Mouse (Mus musculus) heart, postnatal 10 days (tissue): Measurements from ENCODE around the gene Bcas1. TPM values are rescaled to one million over a fixed set of nuclear protein-coding genes. Genes with fewer than 3 reads are reported as not detected.
"Not testable (repeated sequence)": the region's sequence is repeated elsewhere in the genome, so short reads cannot be mapped to it uniquely, and the experiment has no call there.

Experiments used
- DNase-seq, 2 experiments: peaks; one replicate each; pipeline ENCODE4 v3.0.0; 2021
- intact Hi-C: fragments of 180-260 bp; cut with DNase I; formaldehyde crosslinking; loops from one replicate; pipeline ENCODE4 v1.15.1; 2025
- total RNA-seq, 2 experiments: library from RNA; stranded (reverse); gene quantifications; 2 replicates each; pipeline ENCODE4 v1.2.3; 2021

Bcas1 gene
- under 1 TPM; 0.48 to 0.69 TPM for total RNA-seq

DNA sequence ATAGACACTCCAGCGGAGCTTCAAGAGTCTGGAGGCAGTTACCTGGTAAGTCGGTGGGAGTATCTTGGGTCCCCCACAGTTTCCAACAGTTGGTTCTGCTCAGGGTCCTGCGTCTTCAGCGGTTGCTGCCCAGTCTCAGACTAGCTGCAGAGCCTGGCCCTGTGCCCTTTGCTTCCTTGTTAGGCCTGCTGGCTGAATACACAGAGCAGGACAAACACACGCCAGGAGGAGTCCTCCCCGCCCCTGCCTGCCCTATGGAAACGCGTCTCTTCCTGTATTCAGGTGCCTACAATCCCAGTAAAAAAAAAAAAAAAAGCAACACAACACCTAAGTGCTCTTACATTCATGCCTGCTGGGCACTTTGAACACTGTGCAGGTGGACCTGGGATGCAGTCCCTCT, at the start of gene Bcas1:
TSS of gene Bcas1 (minus strand) at position 142 of the 400 bp plus-strand sequence.
- no peak for DNase-seq
- intact Hi-C loops = no loop called here

DNA sequence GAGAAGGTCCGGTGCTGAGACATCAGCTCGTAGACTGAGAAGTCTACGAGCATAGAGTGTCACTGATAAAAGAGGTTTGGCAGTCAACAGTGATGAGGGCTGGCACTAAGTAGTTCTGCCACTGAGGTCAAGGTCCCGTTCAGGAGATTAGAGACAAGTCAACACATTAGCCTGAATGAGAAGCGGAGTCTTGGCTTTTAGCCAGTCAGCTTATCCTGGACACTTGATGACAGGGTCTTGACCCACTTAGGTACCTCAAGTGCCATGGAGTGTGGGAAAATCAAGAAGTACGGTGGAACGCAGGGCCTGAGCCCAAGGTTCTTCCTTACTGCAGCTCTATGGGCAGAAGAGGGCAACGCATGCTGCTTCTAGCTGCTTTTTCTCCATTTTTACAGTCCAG, 49.0 kb upstream of the Bcas1 start:
- intact Hi-C loops = no loop called here
- peak in 1 of 2 experiments; percentile 7 for DNase-seq

DNA sequence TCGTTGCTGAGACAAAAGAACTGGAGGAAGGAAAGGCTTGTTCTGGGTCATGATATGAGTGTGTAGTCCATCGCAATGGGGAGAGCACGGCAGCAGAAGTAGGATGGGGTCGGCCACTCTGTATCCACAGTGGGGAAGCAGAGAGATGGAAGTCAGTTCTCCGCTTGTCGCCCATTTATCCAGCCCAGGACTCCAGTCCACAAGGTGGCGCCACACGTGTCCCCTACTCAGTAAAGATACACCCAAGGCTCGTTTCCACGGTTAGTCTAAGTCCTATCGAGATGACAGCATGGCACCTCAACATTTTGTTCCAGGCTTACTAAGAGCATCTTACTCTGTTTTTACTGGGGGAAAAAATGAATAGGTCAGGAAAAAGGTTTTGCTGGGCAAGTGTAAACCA, 48.6 kb upstream of the Bcas1 start:
- peak in 1 of 2 experiments; percentile 36 for DNase-seq
- intact Hi-C loops = no loop called here

DNA sequence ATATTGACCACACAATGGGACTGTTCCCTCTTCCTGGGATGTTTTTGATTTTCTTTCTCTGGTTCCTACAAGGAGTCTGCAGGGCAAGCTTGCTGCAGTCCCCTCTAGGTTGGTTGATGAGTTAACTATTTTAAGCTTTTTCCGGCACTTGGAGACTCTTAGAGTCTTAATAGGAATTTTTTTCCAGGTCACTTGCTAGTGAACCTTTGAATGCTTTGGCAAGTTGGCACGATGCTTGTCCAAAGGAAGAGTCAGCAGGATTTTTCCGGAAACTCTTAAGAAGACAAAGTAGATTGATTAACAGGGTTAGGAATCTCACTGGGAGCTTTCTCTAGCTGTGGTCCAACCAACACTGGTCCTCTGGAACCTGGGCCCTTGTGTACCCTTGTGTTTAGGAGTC, 47.5 kb upstream of the Bcas1 start:
- intact Hi-C loops = no loop called here
- DNase-seq = no peak

DNA sequence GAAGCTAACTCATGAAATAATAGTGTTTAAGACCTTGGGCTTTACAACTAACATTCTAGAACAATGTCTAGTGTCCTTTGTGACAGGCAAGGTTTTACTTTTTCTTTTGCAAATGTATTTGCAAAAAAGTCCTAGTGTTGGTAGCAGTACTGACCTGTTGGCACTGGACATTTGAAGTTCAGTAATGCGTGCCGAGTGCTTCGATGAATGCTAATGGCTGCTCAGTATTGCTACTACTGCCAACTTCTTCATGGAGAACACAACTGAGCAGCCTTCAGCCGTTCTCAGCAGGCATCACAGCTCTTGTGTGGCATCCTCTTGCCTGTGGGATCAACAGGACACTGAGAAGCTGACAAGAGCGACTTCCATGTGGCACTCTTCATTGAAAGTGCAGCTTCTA, 46.5 kb upstream of the Bcas1 start:
- intact Hi-C loops = no loop called here
- no peak for DNase-seq

DNA sequence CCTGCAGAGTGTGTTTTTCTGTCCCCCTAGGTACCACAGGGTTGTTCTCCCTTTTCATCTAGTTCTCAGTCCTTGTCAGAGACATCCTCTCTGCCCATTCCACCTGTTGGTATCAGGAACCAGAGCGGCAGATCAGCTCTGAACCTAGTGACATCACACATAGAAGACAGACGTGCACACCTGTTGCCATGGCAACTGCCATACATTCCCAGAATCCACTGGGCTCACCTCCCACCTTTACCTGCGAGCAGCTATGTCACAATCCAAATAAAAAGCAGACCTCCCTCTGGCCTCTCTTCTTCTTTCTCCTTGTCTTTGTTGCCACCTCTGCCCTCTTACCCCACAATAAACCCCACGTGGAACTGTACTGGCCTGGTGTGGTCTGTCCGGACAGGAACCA, 42.9 kb upstream of the Bcas1 start:
- intact Hi-C loops = no loop called here
- no peak for DNase-seq

DNA sequence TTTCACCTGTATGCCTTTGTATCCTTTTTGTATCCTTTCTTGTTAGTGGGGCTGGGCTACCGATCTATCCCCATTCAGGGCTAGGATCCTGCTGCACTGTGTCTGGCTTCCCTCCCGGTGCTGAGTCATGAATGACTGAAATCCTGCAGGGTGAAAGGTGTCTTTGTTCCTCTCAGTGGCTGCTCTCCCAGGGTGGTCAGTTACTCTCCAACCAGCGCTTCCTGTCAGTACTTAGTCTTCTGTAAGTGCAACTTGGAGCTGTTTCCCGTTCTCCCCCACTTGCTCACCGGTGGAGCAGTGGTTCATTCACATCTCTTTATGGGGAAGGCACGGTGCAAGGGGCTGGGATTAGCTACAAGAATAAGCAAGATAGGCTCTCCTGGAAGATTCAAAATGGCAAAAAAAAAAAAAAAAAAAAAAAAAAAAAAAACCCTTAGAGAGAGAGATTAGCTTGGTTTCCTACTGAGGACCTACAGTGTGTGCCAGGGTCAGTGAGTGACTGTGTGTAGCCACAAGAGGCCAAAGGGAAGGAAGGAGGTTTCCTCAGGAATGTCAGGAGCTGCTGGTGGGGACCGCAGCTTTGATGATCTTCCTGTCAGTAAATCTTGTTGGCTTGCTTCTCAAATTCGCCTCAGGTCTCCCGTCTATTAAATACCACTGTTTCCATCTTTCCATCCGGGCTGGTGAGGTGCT, 42.1 kb upstream of the Bcas1 start:
- DNase-seq = peak; percentile 29 to 41
- intact Hi-C loops = no loop called here

DNA sequence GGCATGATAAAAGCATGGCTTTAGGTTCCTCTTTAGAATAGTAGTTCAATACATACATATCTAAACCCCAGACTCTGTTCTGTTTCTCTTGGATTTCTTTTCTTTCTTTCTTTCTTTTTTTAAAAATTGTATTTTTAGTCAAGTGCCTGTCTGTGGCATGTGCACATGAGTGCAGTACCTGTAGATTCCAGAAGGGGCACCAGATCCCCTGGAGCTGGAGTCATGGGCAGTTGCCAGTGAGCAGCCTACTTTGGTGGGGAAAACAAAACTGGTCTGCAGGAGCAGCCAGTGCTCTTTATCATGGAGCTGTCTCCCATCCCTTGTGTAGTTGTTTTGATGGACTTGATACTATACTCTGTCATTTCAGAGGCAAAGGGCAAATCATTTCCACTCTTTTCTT, 40.4 kb upstream of the Bcas1 start:
- DNase-seq = peak in 1 of 2 experiments; percentile 21

DNA sequence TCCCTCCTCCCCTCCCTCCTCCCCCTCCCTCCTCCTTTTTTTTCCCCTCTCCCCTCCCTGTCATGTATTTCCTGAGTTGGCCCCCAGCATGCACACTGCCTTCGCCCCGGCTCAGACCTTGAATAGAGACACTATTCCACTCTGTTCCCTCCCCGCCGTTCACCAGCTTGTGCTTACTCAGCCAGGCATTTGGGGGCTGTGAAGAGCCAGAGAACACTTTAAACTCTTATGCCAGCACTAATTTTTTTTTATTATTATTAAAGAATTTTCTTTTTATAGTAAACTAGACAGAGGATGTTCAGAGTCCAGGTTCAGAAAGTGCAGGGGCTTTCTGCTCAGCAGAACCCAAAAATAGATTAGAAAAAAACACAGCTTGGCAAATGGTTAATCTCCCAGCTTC, 37.2 kb upstream of the Bcas1 start:
- intact Hi-C loops = no loop called here
- DNase-seq = no peak

More for the DNA sequence above, 40.4 kb upstream of the Bcas1 start:
- intact Hi-C loops = no loop called here

DNA sequence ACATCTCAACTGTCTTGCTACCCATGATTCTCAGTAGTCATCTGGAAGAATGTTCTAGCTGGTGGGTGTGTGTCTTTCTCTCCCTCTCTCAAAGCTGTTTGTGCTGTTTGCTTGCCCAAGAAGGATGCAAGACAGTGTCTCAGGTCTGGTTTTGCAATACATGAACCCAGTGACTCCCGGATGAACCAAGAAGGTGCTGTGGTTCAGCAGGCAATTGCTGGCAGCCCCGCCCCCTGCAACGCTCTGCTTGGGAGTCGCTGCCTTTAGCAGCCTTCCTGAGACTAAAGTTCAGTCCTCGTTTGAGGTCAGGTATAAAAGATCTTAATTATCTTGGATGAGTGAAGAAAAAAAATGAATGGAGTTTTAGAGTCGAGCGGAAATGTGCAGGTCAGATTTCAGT, 34.0 kb upstream of the Bcas1 start:
- intact Hi-C loops = no loop called here
- no peak for DNase-seq

DNA sequence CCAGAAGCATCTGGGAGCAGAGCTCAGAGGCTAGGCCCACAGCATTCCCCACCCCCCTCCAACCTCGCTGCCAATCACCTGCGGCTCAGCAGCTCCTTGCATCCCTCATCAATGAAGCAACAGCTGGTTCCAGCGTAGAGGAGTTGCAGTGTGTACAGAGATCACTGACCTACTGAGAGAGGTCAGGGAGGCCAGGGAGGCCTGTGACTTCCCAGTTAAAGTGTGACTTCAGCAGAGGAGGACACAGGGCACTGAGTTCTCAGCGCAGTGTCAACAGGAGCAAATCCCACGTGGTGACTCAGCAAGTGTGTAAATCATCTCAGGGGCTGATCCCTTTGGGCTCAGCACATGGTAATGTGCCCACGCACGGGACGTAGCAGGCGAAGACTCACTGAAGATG, 32.2 kb upstream of the Bcas1 start:
- intact Hi-C loops = loop anchor here (10.0 kb wide), 1 partner anchor 415 kb away; no protein-coding TSS in a partner anchor
- no peak for DNase-seq

DNA sequence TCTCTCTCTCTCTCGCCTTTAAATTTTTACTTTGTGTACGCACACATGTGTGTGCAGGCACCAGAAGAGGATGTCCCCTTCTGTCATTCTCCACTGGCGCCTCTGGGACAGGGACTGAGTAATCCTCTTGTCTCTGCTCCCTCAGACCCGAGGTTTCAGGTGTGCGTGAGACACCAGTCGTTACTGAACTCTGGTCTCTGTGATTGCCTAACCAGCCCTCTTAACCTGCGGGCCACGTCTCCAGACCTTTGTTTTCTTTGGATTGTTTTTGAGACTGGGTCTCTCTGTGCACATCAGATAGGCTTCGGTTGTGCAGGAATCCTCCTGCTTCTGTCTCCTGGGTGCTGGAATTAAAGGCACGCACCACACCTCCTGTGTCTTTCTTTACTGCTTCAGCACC, 31.5 kb upstream of the Bcas1 start:
- DNase-seq = no peak
- intact Hi-C loops = loop anchor here (10.0 kb wide), 1 partner anchor 416 kb away; no protein-coding TSS in a partner anchor

DNA sequence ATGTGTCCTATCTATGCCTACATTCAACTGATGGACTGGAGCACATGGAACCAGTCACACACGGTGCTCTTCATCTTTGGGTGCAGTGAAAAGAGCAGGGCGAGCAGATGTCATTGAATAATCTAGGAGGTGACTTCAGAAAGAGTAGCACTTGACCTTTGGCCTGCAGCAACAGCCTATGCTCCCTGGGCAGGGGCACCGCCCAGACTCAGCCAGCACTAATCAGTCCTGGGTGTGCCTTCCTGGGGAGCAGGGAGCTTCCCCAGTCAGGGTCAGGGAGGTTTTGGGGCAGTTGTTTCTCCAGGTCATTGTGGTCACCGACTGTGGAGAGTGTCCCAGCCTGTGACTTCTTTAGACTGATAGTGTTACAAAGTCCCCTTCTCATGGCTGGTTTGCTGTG, 26.2 kb upstream of the Bcas1 start:
- DNase-seq = not testable (repeated sequence)
- intact Hi-C loops = loop anchor here (10.0 kb wide), 1 partner anchor 421 kb away; no protein-coding TSS in a partner anchor

DNA sequence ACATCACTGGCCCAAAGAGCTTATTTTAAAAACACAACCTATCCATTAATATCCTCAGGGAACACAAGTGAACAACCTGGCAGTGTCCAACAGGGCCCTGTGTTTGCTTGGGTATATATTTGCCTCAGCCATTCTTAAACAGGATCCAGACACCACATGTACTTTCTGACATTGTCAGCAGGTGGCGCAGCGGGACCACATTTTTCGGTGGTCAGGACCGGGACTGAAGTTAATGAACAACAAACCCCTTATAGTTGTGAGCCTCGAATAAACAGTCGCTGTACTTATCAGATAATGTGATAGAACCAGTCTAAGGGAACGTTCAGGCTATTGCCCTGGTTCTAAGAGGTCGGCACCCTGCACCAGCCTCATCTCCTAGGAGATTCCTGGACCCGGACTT, 23.3 kb upstream of the Bcas1 start:
- peak; percentile 84 to 90 for DNase-seq
- intact Hi-C loops = loop anchor here (1.0 to 10.0 kb wide), 2 partner anchors 57 to 424 kb away; no protein-coding TSS in a partner anchor

DNA sequence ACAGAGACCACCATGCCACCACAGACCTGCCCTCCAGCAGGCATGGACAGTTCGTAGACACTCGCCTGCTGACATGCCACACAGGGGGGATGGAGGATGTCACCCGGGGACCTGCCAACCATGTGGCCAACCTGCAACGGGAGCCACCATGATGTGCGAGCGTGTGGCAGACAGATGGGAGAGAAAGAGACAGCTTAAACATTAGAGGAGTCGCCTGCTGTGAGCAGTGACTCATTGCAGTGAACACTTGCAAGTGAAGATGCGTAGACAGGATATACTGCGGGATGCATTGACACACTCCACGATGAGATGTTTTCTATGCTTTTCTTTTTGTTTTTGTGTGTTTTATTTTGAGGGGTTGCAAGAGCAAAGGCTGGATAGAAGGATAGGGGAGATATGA, 20.0 kb upstream of the Bcas1 start:
- DNase-seq = no peak

DNA sequence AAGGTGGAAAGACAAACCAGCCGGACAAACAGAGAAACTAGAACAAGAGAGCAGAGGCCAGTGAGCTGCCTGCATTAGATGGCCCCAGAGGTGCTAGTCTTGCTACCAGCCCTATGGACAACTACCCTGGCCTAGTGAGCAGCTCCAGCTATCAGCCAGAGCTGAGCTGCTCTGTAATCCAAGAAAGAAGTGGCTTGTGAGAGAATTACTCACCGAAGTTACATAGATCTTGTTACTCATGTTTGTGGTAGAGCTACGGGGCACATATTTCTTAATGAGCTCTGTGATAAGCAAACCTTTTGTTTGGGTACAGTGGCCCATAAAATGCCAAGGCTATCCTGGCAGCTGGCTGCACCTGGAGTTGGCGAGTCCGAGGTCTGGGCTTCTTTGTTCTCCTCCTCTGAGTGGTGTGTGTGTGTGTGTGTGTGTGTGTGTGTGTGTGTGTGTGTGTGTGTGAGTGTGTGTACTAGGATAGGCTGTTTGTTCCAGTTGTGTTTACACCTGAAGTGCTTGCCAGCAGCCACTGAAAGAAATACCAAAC, 19.3 kb upstream of the Bcas1 start:
- intact Hi-C loops = no loop called here

More for the DNA sequence above, 20.0 kb upstream of the Bcas1 start:
- intact Hi-C loops = no loop called here

DNA sequence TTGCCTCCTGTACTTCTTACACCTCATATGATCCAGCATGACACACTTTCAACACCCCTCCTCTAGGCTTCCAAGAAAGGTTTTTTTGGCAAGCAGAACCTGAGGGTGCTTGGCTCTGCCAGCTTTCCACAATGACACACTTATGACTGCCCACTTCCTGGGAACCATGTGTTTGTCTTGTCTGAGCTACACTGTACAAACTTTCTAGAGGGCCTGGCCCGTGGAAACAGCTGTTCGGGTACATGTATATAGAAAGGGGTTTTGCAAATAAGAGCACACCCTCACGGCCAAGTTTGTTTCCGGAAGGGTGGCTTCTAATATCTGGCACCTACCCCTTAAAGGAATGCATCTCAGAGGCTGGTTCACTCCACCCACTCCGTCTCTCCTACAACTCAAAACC, 18.2 kb upstream of the Bcas1 start:
- intact Hi-C loops = no loop called here
- DNase-seq = no peak

More for the DNA sequence above, 19.3 kb upstream of the Bcas1 start:
- DNase-seq = no peak

DNA sequence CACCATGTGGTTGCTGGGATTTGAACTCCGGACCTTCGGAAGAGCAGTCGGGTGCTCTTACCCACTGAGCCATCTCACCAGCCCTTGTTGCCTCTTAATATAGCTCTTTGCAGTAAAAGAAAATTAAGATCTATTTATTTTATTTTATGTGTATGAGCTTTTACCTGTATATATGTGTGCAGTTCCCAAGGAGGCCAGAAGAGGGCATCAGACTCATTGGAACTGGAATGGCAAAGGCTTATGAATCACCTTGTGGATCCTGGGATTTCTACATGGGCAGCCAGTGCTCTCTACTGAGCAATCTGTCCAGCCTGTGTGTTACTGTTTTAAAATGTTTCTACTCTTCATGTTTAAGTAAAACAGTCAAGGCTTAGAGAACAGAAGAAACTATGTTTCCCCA, 14.9 kb upstream of the Bcas1 start:
- DNase-seq = no peak
- intact Hi-C loops = no loop called here

DNA sequence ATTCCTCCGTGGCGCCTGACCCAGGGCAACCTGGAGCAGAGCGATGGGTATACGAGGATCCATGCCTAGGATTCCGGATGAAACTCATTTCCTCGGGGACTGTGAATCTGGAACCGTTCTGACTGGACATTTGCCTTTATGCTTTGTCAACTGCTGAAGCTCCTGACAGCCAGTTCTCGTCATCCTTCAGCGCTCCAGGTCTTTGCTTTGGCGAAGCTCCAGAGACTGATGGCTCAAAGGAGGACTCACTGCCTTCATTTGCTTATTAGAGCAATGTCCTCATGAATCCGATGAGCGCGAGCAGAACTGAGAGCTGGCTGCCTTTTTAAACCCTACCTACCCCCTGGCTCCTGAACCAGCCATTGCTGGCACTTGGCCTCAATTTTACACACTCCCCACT, 11.1 kb upstream of the Bcas1 start:
- intact Hi-C loops = no loop called here
- DNase-seq = no peak

DNA sequence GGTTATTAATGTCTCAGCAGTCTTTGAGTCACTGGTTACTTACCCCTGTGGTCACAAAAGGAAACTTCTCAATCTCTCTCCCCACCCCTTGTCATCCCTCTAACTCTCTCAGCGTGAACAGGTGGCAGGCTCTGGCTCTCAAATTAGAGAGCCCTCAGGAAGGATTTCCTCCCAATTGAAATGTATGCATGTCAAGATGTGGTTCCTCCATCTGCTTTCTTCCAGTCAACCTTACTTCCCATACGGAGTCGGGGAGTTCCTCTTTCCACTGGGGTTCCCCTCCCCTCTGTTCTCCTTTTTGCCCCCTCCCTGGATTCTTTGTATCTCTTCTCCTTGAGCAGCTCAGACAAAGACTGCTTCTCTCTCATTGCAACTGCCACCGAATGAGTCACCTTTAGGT, 8.6 kb upstream of the Bcas1 start:
- DNase-seq = no peak
- intact Hi-C loops = no loop called here

DNA sequence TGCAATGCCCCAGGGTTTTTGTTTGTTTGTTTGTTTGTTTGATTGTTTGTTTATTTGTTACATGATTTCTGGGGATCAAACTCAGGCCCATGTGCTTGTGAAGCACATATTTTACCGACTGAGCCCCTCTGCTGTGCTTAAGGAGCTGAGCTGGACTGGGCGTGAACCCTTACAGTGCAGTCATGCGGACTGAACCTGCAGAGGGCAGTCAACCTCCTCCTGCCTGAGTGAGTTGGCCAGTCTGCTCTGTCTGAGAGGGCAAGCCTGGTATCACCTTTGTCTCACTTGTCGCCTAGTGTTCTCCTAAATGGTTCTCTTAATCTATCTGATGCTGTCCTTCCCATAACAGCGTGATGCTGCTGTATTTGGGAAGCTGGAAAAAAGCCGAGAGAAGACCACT, 4.5 kb upstream of the Bcas1 start:
- intact Hi-C loops = no loop called here
- no peak for DNase-seq

DNA sequence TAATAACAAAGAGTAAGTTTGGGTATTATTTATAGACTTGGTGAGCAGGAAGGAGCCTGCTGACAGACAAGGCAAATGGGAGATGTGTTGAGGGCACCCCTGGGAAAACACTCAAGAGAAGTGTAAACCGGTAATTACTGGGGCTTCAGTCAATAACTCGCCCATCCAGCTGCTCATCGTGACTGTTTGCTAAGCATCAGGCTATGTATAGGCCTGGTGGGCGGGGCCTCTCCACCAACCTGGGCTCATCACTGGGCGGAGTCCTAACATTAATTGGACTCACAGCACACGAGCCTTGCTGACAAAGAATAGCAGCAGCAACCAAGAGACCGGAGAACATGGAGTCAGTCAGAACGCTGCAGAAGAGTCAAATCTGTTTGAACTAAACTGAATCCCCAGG, 1.3 kb upstream of the Bcas1 start:
- intact Hi-C loops = no loop called here

DNA sequence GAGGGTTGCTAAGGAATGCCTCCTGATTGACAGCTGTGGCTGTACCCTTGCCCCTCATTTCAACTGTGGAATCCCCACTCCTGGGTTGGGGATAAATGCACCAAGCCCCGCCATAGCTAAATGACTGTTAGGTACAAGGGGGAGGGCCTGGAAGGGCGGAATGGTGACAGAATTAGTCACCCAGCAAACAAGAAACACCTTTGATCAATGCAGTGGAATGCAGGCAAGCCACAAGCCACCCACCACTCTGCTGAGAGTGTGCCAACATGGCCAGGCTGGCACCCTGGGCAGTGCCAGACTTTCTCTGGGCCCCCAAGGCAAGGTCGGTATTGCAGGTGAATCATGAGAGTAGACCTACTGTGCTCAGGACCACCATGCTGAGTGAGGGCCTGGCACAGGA, 3.5 kb downstream of the Bcas1 start:
- no peak for DNase-seq
- intact Hi-C loops = no loop called here

More for the DNA sequence above, 1.3 kb upstream of the Bcas1 start:
- no peak for DNase-seq
